Mouse (Mus musculus) liver, adult 2 months (tissue): Measurements from ENCODE around the gene Acad9. TPM values are rescaled to one million over a fixed set of nuclear protein-coding genes. Genes with fewer than 3 reads are reported as not detected.

Experiments
- DNase-seq: peaks from one replicate; pipeline ENCODE4 v3.0.0-alpha.2; 2011; ENCODE audit warnings: low read depth, low spot score; ENCODE audit errors: extremely low read depth
- H3K27ac ChIP-seq: fragments of 200-500 bp; replicated peaks from 2 replicates; pipeline ENCODE4 v1.5.1; 2012; ENCODE audit warnings: low read depth, mild to moderate bottlenecking, control low read depth, inconsistent platforms, low read length; ENCODE audit not compliant: insufficient read depth
- H3K27me3 ChIP-seq: fragments of 200-500 bp; 2 replicates; pipeline ENCODE4 v1.6.1; 2012; ENCODE audit warnings: mild to moderate bottlenecking, moderate library complexity, low read length, inconsistent platforms; ENCODE audit not compliant: control insufficient read depth, insufficient read depth
- H3K36me3 ChIP-seq: fragments of 200-500 bp; 2 replicates; pipeline ENCODE4 v1.6.1; 2012; ENCODE audit warnings: low read length, inconsistent platforms; ENCODE audit not compliant: control insufficient read depth, insufficient read depth
- H3K4me1 ChIP-seq: fragments of 200-500 bp; 2 replicates; pipeline ENCODE4 v1.6.1; 2011; ENCODE audit warnings: low read length; ENCODE audit not compliant: control insufficient read depth, insufficient read depth
- H3K4me3 ChIP-seq: fragments of 200-500 bp; 2 replicates; pipeline ENCODE4 v1.5.1; 2011; ENCODE audit warnings: low read depth, mild to moderate bottlenecking, control low read depth, low read length, moderate library complexity; ENCODE audit not compliant: insufficient read depth
- H3K79me2 ChIP-seq: fragments of 200-500 bp; 2 replicates; pipeline ENCODE4 v1.6.1; 2012; ENCODE audit warnings: inconsistent platforms, mild to moderate bottlenecking, low read length, moderate library complexity; ENCODE audit not compliant: control insufficient read depth, insufficient read depth
- H3K9ac ChIP-seq: fragments of 200-500 bp; 2 replicates; pipeline ENCODE4 v1.6.1; 2012; ENCODE audit warnings: low read depth, mild to moderate bottlenecking, control low read depth, inconsistent platforms, low read length
- CTCF ChIP-seq: fragments of 200-500 bp; IDR thresholded peaks from 2 replicates; pipeline ENCODE4 v1.5.1; 2011; ENCODE audit warnings: low read depth, low read length, control low read depth
- POLR2A ChIP-seq: fragments of 200-500 bp; IDR thresholded peaks from 2 replicates; pipeline ENCODE4 v1.6.1; 2011; ENCODE audit warnings: low read length, control low read depth; ENCODE audit not compliant: insufficient read depth; ENCODE audit errors: extremely low read depth
- WGBS: fragments of 180-500 bp; shearing (Covaris S2); methylation state at CpG from one replicate; pipeline ENCODE4 v1.1.7; 2018; 5-methylcytosine and 5-hydroxymethylcytosine counted together
- polyA plus RNA-seq: library from polyadenylated mRNA; depleted of rRNA; stranded (reverse); fragments of >200 nt; gene quantifications from 2 replicates; pipeline ENCODE4 v1.2.3, GENCODE M21; 2012
- total RNA-seq: library from RNA; depleted of rRNA; stranded (reverse); fragments of >200 nt; gene quantifications from 2 replicates; pipeline ENCODE4 v1.2.3, GENCODE M21; 2014

Acad9 gene
- total and polyA plus RNA-seq, 2 experiments = 18.8 to 47.8 TPM

DNA sequence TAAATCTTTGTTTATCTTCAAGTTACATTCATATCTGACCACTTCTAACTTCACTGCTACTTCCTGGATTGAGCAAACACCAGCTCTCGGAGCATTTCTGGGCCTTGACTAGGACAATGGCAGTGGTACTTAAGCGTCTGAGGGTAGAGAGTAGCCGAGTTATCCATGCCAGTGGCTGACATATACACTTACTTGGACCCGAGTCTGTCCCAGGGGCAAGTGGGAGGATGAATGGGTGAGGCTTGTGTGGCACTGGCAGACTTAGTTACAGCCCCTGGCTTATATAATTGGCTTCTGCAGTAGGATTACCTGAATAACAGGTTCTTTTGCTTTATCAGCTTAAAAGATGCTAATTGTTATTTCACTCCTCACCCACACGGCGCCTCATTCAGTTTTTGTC is 2.0 kb downstream of the Acad9 start:
- no peak for TF ChIP-seq POLR2A
- TF ChIP-seq CTCF = no peak
- Histone ChIP-seq H3K36me3 (peaks cover 5% of the 10 kb centered on the region; the same call in 1 of the 2 replicates), H3K4me3 (no peak overlapping the region), H3K27me3 (no peaks in the 10 kb centered on the region), H3K79me2 (peaks cover 2% of the 10 kb centered on the region; the same call in 1 of the 2 replicates), H3K27ac (no peak overlapping the region), H3K4me1 (peaks cover 4% of the 10 kb centered on the region), H3K9ac (no peak overlapping the region)
- DNase-seq = no peak
- WGBS = 90% methylated on average over 6 of the region's 6 CpGs

DNA sequence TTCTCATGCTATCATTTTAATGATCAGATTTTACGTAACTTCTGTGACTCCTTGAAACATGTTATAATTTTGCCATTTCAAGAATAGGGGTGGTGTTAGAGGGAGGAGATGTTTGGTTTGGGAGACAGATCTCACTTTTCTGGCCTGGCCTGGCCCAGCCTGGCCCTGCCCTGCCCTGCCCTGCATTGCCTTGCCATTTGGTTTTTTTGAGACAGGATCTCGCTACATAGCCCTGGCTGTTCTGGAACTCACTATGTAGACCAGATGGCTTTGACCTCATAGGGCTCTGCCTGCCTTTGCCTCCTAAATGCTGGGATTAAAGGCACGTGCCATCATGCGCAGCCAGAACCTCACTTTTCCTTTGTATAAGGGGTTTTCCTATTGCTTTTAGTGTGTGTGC is 4.7 kb downstream of the Acad9 start:
- over 99% methylated on average over 4 of the region's 4 CpGs for WGBS
- TF ChIP-seq POLR2A (no peak), CTCF (no peak)
- Histone ChIP-seq H3K9ac (no peak overlapping the region), H3K79me2 (peaks cover 2% of the 10 kb centered on the region; the same call in 1 of the 2 replicates), H3K27me3 (no peaks in the 10 kb centered on the region), H3K27ac (no peak overlapping the region), H3K4me1 (peaks cover 4% of the 10 kb centered on the region; the same call in 1 of the 2 replicates), H3K4me3 (no peak overlapping the region), H3K36me3 (peaks cover 20% of the 10 kb centered on the region)
- DNase-seq = no peak

DNA sequence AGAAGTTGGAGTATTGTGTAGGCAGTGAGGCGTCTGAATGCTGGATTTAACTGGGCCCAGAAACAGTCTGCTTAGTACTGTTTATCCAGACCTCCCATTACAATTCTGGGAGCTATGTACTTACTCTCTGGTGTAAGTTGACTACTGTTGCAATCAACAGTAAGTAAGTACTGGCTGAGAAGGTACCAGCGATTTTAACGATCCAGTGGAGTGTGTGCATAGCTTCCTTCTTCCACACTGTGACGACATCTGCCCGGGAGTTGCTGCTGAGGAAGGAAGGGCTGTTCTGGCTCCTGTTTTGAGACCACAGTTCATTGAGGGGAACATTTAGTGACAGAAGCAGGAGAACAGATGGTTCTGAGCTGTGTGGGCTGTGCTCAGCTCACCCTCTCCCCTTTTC is 5.3 kb downstream of the Acad9 start:
- H3K27me3 ChIP-seq = no peaks in the 10 kb centered on the region
- no peak for DNase-seq
- H3K9ac ChIP-seq = no peak overlapping the region
- H3K27ac ChIP-seq = no peak overlapping the region
- 86% methylated on average over 5 of the region's 5 CpGs for WGBS
- peaks cover 4% of the 10 kb centered on the region; the same call in 1 of the 2 replicates for H3K4me1 ChIP-seq
- peaks cover 26% of the 10 kb centered on the region for H3K36me3 ChIP-seq
- no peak overlapping the region for H3K4me3 ChIP-seq
- H3K79me2 ChIP-seq = peaks cover 2% of the 10 kb centered on the region; the same call in 1 of the 2 replicates
- no peak for TF ChIP-seq POLR2A
- TF ChIP-seq CTCF = no peak

DNA sequence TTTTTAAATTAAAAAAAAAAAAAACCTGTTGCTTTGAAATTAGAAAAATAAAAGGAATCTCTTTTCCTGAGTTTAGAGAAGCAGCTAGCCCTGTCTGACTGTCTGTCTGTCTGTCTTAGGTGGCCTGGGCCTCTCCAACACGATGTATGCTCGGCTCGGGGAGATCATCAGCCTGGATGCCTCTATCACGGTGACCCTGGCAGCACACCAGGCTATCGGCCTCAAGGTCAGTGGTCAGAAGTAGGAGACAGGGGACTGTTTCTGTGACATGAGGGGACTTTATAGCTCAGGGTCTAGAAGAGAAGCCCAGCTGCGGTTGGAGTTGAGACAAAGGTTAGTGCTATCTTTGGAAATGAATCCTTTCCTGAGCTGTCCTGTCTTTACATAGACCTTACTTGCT is 8.5 kb downstream of the Acad9 start:
- TF ChIP-seq CTCF (no peak), POLR2A (no peak)
- no peak for DNase-seq
- no peaks in the 10 kb centered on the region for H3K27me3 ChIP-seq
- peaks cover 49% of the 10 kb centered on the region for H3K36me3 ChIP-seq
- H3K9ac ChIP-seq = no peak overlapping the region
- H3K27ac ChIP-seq = no peak overlapping the region
- no peaks in the 10 kb centered on the region for H3K4me1 ChIP-seq
- no peak overlapping the region for H3K4me3 ChIP-seq
- WGBS = 88% methylated on average over 6 of the region's 6 CpGs
- no peaks in the 10 kb centered on the region for H3K79me2 ChIP-seq

DNA sequence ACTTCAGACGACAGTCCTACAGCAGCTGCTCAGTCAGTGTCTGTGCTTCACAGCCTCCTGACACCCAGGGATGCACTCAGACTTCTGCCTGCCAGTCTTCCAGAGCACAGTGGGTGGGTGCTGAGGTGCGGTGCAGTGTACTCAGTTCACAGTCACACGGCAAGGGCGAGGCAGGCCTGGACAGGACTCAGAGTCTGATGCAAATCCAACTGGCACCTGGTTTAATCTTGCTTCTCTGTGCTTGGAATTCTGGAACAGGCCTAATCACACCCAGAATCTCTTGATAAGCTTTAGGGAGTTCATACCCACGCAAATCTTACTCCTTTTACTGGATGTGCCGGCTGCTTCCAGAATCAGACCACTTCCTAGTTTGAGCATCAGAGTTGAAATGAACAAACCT is 9.7 kb downstream of the Acad9 start:
- TF ChIP-seq POLR2A (no peak), CTCF (no peak)
- no peaks in the 10 kb centered on the region for H3K27me3 ChIP-seq
- 94% methylated on average over 6 of the region's 6 CpGs for WGBS
- no peak overlapping the region for H3K4me3 ChIP-seq
- H3K4me1 ChIP-seq = no peaks in the 10 kb centered on the region
- H3K9ac ChIP-seq = no peak overlapping the region
- no peak overlapping the region for H3K27ac ChIP-seq
- peaks cover 50% of the 10 kb centered on the region for H3K36me3 ChIP-seq
- H3K79me2 ChIP-seq = no peaks in the 10 kb centered on the region
- no peak for DNase-seq

DNA sequence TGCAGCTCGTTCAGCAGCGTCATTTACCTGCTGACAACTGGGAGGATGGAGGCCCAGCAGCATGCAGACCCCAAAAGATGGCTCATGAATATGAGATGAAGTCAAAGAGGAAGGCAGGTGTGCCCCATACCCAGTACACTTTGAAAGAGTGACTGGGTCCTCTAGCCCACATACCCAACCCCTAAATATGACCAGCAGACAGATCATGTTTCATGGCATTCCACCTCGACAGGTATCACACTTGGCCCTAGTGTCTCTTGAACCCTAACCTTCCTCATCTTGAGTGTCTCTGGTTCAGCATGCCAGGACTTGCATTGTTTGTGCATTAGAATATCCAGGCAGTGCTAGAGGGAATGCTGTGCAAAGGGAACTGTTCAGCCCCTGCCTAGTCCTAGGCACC is 11.6 kb downstream of the Acad9 start:
- no peak for DNase-seq
- WGBS = 98% methylated on average over 3 of the region's 3 CpGs
- Histone ChIP-seq H3K9ac (no peak overlapping the region), H3K4me3 (no peak overlapping the region), H3K27me3 (no peaks in the 10 kb centered on the region), H3K4me1 (no peaks in the 10 kb centered on the region), H3K36me3 (peaks cover 57% of the 10 kb centered on the region), H3K79me2 (no peaks in the 10 kb centered on the region), H3K27ac (no peak overlapping the region)
- TF ChIP-seq POLR2A (no peak), CTCF (no peak)
